Mouse (Mus musculus): ENCODE results near the gene Elac2.

Gene Elac2

DNA sequence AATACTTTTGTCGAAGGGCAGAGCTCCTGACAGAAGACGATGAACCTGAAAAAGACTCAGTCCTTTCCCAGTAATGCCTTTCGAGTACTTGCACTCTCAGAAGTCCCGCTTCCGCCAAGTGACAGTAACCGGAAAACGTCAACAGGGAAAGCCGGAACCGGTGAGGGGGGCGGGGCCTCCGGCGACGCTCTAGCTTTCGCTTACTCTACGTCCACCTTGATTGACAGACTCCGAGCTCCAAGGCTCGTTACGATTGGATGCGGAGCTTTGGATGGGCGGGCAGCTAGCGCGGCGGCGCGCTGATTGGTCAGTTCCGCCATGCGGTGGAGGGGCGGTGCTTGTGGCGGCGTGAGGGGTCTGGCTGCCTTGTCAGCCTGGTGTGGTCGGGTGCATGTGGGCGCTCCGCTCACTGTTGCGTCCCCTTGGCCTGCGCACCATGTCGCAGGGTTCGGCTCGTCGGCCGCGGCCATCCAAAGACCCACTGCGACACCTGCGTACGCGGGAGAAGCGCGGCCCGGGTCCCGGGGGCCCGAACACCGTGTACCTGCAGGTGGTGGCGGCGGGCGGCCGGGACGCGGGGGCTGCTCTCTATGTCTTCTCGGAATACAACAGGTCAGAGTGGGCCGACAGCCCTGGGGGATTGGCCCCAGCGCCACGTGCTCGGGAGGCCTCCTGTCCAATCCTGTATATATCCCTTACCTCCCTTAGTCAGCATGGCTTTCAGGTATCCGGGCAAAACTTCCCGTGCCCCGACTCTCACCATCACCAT, at the start of gene Elac2:
TSS of gene Elac2 (plus strand) at position 319 of the 769 bp plus-strand sequence.
- peak; percentile 98 for DNase-seq

DNA sequence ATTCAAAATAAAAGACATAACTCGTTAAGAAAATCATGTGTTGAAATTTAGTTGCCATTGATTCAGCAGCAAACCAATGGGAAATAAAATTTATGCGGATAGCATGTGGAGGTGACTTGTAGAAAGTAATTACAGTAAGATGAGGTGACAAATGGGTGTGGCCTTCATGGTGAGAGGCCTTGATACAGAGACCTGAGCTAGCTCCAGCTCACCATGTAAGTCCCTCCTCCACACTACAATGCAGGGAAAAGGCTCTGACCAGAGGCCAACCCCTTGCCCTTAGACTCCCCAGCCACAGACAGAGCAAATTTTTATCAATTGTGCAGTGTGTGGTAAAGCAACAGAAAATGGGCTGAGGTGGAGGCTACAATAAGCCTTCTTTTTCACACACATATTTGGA, 49.7 kb upstream of the Elac2 start:
- no peak for DNase-seq

DNA sequence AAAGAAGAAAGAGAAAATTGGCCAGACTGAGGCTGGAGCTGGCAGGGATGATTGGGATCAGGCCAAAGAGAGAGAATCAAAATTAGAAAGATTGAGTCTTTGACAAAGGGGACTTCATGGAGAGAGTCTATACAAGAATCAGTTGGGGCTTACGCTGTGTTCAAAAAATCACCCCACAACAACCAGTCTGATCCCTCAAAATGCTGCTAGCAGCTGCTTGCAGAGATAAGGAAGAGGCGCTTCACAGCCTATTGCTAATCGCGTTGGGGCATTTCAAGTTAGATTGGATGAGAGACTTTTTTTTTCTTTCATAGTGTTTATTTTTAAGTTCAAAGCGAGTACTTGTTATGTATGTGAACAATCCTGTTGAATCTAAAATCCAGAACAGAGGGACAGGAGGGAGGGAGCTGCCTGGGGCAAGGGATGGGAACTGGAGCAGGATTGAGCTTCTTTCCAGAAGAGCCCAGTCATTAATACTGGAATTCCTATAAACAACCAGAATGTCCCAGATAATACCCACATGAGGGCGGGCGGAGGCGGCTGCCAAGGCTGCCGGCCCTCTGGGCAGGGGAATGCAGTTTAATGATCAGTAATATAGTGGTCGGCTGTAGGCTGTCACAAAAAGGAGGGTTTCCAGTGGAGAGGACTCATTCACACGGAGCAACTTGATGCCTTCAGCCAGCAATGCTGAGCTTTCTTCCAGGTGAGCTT, 47.6 kb upstream of the Elac2 start:
- no peak for DNase-seq

DNA sequence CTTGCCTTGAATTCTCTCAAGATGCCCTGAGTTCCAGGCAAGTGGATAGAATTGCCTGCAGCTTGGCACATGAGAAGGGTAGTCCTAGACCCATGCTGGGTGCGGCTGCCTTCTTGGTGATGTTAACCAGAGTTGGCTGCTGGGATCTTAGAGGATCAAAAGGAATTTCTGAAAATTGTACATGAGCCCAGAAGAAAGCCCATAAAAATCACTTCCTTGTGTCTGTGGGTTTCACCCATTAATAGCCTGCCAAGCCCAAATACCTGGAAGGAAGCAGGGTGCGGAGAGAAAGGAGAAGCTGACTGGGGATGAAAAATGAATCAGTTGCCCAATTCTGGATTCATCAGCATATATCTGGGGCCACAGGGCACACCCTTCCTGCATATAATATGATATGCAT, 41.6 kb upstream of the Elac2 start:
- DNase-seq = no peak

DNA sequence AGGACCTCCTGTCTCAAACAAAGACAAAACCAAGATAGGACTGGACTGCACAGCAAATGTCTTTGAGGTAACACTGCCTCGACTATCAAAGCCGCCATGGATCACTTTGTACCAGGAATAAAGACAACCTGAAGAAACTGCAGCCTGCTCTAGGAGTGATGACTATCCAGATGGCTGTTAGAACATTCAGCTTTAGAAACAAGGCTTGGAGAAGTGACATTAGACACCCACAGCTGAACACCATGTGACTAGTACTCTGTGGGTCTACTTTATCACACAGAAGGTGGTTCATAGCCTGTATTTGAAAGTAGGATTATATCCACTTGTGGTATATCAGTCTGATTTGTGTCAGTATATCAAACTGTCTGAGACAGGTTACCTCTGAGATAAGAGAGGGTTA, 37.6 kb upstream of the Elac2 start:
- no peak for DNase-seq

DNA sequence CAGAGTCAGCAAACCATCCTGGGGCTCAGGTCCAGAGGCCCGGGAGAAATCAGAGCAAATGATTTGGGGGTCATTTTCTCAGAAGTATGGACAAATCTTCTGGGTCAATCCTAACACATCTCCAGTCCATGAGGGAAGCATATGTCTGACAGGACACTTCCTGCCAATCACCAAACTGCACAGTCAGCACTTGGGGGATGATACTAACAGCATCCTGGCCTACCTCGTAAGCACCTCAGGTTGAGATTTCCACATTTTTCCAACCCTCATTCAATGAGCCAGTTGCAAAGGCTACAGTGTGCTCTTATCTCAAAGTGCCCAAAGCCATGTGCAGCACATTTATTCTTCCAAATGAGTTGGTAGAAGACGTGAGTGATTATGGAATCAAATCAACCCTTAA, 29.1 kb upstream of the Elac2 start:
- no peak for DNase-seq

DNA sequence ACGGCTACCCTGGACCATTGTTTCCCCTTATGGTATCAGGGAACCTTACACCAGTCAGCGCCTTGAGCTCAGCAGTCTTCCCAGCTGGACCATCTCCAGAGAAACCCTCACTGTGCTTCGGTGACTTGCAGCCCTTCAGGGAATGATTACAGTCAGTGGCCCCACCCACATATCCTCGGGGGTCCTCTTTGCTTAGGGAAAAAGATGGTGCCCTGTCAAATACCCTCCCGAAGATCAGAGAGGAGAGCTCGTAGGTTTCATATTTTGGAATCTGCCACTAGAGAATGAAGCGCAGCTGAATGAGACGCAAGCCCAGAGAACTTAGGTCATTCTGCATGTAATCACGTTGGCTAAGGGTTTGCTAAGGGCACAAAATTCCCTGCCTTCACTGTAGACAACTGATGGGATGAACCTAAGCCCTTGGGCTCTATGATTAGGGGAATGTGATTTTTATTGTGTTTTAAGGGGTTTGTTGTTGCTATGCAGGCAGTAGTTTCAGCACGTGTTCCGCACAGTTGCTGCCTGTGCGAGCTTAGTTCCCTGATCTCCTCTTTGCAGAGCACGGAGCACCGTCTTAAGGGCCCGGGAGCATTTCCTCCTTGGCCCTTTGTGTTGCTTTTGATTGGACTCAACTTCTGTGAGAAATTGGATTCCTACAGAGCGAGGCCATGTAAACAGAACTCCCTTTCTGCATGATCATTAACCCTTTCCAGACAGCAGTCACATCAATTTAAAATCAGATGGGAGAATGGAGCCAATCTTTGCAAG, 21.7 kb upstream of the Elac2 start:
- no peak for DNase-seq

DNA sequence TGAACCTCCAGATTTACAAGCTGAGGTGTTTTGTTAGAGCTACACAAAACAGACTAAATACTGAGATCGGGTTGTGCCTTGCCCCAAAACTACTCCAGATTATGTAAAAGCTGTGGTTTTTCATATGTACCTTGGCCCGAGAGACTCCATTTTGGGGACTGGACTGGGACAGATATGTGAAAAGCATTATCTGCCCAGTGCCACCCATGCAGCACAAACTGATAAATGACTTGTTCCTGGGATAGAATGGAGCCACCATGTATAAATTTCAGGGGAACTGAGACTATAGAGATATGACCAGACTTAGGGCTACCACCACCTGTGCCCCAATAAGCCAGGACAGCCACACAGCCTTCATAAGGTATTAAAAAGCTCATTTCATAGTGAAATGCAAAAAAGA, 16.2 kb upstream of the Elac2 start:
- no peak for DNase-seq

DNA sequence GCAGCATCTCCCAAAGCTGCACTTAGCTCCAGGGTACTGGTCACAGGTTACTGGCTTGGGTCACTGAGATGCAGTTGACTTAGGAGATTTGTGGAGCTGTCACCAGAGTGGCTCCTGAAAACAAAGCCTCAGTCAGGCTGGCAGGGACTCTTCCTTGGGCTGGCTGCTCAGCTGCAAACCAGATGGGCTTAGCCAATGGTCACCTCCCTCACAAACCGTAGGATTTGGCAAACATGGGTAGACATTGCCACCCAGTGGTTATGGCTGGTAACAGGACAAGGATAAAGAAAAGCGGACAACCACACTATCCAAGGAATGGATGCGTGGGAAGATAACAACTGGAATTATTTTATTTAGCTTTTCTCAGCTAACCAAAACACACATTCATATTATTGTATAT, 10.3 kb upstream of the Elac2 start:
- DNase-seq = peak; percentile 31

DNA sequence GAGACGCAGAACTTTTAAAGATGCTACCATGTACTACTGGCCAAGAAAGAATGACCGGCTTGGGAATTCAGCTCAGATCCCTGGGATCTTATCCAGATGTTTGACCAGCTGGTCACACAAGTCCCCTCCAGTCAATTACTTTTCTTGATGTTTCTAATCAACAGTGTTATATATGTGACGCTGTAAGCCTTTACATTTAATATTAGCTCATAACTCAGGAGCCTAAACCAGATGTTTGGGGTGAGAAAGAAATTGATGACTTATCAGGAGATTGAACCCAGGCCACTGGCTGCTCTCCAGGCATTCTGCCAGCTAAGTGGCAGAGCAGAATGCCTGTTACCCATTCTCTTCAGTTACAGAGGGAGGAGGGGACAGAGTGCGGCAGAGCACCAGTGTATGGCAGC, 9.9 kb upstream of the Elac2 start:
- no peak for DNase-seq

DNA sequence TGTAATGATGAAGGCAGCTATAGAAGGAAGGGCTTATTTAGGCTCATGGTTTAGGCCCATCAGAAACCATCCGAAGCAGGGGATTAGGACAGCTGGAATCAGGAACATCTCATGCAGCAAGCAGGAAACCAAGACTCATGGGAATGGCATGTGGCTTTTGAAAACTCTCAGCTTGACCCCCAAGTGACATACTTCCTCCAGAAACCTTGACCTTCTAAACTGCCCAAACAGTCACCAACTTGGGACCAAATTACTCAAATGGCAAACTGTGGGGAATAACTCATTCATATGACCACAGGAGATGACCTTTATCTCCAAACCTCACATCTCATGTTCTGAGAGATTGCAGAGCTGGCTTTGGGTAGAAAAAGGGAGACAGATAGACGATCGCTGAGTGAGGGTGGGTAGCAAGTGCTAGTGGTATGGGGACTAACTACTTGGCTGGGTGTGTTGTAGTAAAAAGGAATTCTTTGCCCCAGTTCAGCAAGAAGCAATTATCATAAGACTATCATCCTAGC, 7.3 kb upstream of the Elac2 start:
- no peak for DNase-seq

DNA sequence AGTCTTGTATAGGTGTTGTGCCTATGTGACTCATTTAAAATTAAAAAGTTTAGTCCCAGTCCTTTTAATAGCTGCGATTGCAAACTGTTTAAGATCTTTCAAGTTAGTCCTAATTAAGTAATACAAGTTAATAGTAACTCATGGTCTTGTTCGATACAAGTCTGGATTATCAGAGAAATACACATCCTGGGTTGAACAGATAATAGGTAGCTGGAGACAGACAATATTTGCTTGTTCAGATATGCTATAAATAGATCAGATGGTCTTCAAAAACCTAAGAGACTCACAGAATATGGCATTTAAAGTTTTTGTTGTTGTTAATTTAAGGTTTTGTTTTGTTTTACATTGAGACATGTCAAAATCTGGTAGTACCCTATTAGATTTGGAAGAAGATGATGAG, 6.4 kb upstream of the Elac2 start:
- DNase-seq = no peak

DNA sequence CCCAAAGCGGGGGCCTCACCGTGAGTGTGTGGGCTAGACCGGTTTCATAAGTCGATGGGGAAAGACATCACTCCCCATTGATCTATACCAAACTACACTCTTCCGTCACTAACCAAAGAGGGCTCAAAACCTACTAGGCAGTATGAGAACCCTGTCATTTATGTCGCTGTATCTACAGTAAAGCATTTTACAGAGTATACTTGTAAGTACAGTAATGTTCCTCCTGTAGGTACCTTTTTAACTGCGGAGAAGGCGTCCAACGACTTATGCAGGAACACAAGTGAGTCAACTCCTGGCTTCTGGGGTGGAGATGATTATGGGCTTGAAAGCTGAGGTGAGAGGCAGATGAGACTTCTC, 629 bp downstream of the Elac2 start:
- DNase-seq = no peak

DNA sequence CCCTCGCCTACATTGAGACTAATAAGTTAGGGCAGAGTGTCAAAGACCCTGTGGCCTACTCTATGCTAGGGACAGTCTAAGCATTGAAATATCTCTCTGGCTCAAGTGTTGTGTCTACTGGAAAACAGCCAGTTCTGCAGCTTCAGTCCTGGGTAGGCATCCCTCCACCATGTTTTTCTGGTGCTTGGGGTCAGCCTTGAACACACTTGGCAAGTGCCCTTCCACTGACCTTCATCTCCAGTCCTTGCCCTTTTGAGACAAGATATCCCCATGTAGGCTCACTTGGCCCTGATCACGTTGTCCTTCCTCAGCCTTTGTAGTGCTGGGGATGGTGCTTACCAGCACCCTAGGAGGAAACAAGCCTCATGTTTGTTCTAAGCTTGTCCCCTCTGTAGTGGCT, 9.7 kb downstream of the Elac2 start:
- no peak for DNase-seq

DNA sequence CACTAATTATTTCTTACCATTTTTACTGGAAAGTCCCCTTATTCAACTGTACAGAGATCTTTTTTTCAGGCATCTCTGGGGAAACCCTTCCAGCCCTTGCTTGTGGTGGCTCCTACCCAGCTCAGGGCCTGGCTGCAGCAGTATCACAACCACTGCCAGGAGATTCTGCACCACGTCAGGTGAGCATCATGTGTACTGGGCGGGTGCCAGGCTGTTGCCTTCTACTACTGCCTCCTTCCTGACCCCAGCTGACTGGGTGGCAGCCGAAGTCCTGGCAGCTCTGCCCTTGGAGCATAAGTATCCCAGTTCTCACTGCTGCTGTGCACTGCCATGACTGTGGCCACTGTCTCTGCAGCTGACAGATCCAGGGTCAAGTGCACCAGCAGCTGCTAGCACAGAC, 19.6 kb downstream of the Elac2 start:
- DNase-seq = peak; percentile 77

DNA sequence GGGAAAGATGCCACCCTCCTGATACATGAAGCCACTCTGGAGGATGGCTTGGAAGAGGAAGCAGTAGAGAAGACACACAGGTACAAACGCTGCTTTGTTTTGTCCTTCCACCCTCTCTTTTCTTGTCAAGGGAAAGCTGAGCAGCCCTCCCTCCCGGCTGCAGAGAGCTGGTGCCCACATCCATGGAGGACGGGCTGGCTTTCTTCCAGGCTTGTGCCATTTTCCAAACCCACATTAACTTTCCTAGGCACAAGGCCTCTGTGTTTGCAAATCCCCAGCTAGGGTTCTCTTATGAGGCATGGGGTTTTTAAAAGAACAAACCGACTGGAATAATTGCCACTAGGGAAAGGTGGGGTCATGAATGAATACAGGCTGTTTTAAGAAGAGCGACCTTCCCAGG, 20.8 kb downstream of the Elac2 start:
- no peak for DNase-seq

DNA sequence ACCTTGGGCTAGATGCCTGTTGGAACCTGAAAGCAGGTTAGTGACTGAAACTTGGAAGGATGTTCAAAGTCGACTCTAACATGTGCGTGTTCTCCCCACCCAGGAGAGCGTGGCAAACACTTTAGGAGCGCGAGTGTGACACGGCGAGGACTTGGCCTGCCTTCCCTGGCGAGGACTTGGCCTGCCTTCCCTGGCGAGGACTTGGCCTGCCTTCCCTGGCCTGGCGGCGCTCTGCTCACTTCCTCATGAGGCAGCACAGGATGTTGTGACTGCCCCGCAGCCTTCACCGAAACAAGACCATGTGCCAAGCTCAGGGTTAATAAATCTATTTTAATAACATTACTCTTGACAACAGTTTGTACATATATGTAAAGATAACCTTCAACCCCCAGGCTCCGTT, 22.9 kb downstream of the Elac2 start:
- no peak for DNase-seq

DNA sequence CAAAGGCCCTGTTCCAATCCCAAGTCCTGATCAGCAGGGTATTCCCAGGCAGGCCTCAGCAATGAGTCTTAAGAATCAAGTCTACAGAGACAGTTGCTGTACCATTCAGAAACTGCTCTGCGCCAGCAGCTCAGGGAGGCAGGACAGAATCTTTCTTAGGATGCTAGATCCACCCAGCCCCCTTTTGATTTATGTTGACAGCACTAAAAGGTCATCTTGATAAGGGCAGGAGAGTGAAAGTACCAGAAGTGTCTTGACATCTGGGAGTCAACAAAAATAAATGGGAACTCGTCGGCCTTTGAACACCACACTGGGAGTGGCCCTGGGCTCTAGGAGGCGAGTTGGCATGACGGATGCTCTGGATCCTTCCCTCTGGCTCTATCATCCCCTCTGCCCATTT, 24.8 kb downstream of the Elac2 start:
- no peak for DNase-seq

DNA sequence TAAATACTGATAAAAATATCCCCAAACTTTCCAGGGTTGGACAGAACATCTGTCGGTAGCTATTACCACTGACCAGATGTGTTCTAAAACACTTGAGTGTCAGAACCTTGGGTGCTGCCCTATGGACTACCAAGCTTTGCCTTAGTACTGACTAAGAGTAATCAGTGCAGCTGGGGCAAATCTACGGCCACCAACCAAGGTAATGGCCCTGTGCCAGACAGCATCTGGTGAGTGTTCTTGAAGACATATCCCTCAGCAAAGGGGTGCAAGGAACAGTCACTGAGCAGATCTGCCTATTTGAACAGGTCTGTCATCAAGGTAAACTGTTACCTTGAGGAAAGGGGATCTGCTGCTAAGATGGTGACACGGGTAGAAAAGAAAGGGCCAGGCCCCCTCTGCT, 26.0 kb downstream of the Elac2 start:
- DNase-seq = no peak

DNA sequence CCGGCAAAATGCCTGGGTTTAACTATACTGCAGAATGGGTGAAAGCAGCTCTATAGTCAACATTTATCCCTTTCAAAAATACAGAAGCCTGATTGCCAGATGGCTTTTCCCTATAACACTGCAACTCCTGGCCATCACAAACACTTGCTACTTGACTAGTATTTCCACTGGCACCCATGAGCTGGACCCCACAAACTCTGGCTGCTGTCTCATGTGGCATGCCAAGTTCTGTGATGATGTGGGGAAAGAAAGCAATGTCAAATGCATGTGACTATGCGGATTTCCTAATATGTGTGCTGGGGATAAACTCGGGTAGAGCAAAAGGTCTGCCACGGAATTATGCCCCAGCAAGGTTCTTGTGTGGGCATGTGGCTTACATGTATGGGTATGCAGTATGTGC, 27.2 kb downstream of the Elac2 start:
- no peak for DNase-seq

DNA sequence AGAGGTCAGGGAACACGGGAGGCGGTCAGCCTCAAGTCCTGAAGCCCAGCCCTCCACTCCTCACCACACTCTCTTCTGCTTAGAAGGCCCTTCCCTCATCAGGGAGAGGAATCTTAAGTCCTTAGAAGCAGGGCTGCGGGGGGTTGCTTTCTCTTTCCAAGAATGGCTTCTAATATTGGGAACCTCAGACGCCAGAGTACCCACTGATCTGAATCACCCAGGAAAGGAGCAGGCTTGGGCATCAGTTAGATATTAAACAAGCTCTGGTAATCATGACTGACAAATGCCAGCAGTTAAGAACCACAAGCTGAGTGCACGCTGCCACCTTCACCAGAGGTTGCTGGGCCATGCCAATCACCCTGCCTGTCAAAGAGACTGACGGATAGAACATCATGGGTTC, 35.1 kb downstream of the Elac2 start:
- peak; percentile 17 for DNase-seq

DNA sequence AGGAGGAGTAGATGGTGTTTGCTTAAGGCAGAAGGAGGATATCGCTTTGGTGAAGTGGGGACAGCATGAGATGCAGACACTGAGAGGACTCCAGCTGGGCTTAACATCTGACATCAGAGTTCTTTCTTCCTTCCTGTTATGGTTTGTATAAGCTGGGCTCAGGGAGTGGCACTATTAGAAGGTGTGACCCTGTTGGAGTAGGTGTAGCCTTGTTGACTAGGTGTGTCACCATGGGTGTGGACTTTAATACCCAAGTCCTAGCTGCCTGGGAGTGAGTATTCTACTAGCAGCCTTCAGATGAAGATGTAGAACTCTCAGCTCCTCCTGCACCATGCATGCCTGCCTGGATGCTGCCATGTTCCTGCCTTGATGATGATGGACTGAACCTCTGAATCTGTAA, 37.9 kb downstream of the Elac2 start:
- no peak for DNase-seq

DNA sequence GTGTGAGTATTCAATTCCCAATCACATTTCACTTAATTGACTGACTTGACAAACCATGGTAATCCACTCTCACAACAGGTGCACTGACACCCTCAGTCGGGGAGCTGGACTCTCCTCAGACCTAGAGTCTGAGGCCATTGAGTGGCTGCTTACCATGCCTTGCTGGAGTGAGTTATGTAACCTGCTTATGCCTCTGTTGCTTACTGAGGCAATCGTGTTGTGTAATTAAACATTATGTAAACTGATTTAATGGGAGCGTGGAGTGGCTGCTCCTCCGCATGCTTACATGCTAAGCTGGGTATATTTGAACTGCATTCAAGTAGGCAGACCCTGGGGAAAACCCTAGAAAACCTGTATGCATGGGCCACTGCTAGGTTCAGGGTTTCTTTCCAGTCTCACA, 41.9 kb downstream of the Elac2 start:
- DNase-seq = no peak

DNA sequence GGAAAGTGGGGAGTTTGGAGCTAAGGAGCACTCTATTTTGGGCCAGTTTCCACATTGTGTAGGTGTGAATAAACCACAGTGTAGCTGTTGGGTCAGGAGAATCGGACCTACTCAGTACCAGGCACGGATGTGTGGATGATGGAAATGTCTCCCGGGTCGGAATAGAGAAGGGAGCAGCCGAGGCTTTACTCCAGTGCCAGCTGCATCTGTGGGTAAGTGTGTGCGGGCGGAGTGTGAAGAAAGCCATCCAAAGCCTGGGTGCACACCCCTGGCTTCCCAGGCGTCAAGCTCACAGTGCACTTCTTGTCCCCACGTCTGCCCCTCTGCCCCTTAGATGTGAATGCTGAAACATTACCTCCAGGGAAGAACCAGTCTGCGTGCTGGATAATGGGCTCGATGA, 43.9 kb downstream of the Elac2 start:
- DNase-seq = no peak

Data from kidney, adult 11 months (tissue).